Mouse (Mus musculus) common myeloid progenitor, adult 5-6 weeks (primary cell): ENCODE measurements around the gene Cypt12. TPM values are rescaled to one million over a fixed set of nuclear protein-coding genes. Genes with fewer than 3 reads are reported as not detected.

Source experiments
- ATAC-seq: replicated peaks from 2 replicates; pipeline ENCODE4 v1.8.0; 2016; ENCODE audit warnings: low read depth, mild to moderate bottlenecking, moderate TSS enrichment, inconsistent platforms; ENCODE audit not compliant: poor library complexity, severe bottlenecking
- total RNA-seq: library from RNA; stranded (forward); fragments of 200-1000, 187-1606 nt; gene quantifications from 2 replicates; pipeline ENCODE4 v1.2.3, GENCODE M21; 2017

Cypt12 gene
- not detected in 2 replicates for total RNA-seq

GRCm38 (mm10) chr3:17948299-17948698 lies at the start of gene Cypt12:
Gene Cypt12 (plus strand): TSS chr3:17948410.
- ATAC-seq = no peak

DNA sequence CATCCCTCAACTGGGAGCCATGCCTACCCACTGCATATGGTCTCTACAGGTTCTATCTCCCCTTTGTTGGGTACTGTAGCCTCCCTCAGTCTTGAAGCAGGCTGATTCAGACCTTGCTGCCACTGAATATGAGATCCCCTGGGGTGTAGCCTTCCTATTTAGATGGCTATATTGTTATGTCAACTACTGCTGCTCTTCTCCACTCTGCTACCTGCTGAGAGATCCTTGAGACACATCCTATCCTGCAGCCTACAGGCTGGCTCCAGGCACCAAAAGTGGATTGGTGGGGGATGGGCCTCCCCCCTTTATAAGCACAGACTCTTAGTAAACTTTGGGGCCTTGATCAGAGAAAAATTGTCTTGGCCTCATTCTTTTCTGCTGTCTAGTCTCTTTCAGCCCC lies 34.4 kb upstream of the Cypt12 start:
- no peak for ATAC-seq

- no peak for ATAC-seq
Observed at GRCm38 (mm10) chr3:17940206-17940605, 8.0 kb upstream of the Cypt12 start.
